Mouse (Mus musculus) liver, postnatal 0 days (tissue): ENCODE results near the gene Hspb11.

ENCODE experiments used
- CTCF ChIP-seq: sonication (generic); IDR thresholded peaks from 2 replicates; pipeline ENCODE4 v1.5.1; 2016; ENCODE audit warnings: antibody characterized with exemption, low read depth
- EP300 ChIP-seq: IDR thresholded peaks from 2 replicates; pipeline ENCODE4 v1.6.1; 2016; ENCODE audit warnings: antibody characterized with exemption, low read depth, mild to moderate bottlenecking

DNA sequence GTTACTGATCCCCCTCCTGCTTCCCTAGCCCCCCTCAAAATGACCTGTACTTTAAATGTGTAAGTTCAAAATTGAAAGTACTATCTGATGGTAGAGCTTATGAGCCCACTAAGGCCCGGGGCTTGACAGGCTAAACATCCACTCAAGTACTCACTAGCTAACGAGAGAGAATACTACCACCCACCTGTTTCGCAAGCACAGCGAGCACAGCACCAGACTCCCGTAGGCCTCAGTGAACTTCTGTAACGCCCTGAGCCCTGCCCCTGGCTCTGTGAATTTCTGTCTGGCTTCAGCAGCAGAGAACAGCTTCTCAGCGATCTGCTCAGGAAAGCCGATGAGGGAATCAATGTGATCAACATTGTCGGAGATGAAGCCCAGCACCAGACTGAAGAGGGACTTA, 6.3 kb upstream of the Hspb11 start:
- TF ChIP-seq EP300 (no peak), CTCF (no peak)
